Mouse (Mus musculus) lung, adult 2 months (tissue): Measurements from ENCODE around the gene Mcidas. TPM values are rescaled to one million over a fixed set of nuclear protein-coding genes. Genes with fewer than 3 reads are reported as not detected.

Source experiments
- DNase-seq: peaks from one replicate; pipeline ENCODE4 v3.0.0; 2022
- H3K4me1 ChIP-seq: fragments of 200-500 bp; 2 replicates; pipeline ENCODE4 v1.6.1; 2011; ENCODE audit warnings: low read length; ENCODE audit not compliant: control insufficient read depth, insufficient read depth
- H3K4me3 ChIP-seq: fragments of 200-500 bp; replicated peaks from 2 replicates; pipeline ENCODE3; 2011; ENCODE audit warnings: low read depth, mild to moderate bottlenecking, control low read depth, low read length; ENCODE audit errors: extremely low read depth
- CTCF ChIP-seq: fragments of 200-500 bp; IDR thresholded peaks from 2 replicates; pipeline ENCODE4 v1.5.1; 2011; ENCODE audit warnings: mild to moderate bottlenecking, low read length, control low read depth; ENCODE audit not compliant: insufficient read depth
- POLR2A ChIP-seq: fragments of 200-500 bp; IDR thresholded peaks from 2 replicates; pipeline ENCODE4 v1.6.1; 2011; ENCODE audit warnings: low read depth, mild to moderate bottlenecking, control low read depth, low read length, borderline replicate concordance; ENCODE audit errors: extremely low read depth
- WGBS: fragments of 180-500 bp; shearing (Covaris S2); methylation state at CpG from one replicate; pipeline ENCODE4 v1.1.7; 2018; 5-methylcytosine and 5-hydroxymethylcytosine counted together
- polyA plus RNA-seq: library from polyadenylated mRNA; depleted of rRNA; stranded (reverse); fragments of >200 nt; gene quantifications from 2 replicates; pipeline ENCODE4 v1.2.3, GENCODE M21; 2012

Mcidas gene
- polyA plus RNA-seq, 1 experiment: 0.47 TPM

DNA sequence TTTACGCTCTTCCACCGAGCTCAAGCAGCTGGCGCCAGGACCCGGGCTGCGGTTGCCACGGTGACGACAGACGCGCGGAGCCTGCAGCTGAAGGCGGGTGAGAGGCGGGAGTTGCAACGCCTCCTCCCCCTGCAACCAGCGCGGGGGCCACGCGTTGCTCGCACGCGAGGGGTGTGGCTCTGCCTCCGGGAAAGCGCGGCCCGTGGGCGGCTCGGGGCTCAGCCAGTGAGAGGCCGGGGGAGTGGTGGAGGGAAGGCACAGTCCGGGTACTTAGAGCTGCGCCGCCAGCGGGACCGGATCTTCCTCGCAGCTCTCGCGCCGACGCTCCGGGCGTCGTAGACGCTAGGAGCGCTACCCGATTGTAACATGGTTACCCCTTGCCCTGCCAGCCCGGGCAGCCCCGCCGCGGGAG is 6.1 kb upstream of the Mcidas start, which contains the start of gene Ccno:
Gene Ccno, plus strand, starts transcription at position 271 of the 412 bp plus-strand sequence.
- under 1% methylated on average over 47 of the region's 47 CpGs for WGBS
- TF ChIP-seq POLR2A (peak; percentile 82; the same call in 1 of the 2 replicates), CTCF (no peak)
- DNase-seq: peak; percentile 90
- H3K4me1 ChIP-seq: peaks cover 13% of the 10 kb centered on the region
- peak within 1 kb of the TSS; percentile 57 for H3K4me3 ChIP-seq

DNA sequence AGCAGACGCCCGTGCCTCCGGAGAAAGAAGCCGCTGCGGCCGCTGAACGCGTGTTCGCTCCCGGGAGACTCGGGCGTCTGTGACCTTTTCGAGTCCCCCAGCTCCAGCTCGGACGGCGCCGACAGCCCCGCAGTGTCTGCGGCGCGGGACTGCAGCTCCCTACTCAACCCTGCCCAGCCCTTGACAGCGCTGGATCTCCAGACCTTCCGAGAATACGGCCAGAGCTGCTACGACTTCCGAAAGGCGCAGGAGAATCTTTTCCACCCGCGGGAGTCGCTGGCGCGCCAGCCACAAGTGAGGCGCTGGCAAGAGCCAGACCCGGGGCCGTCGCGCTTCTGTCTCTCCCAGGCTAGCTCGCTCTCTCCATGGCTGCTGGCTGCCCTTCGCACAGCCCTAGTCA is 5.7 kb upstream of the Mcidas start:
- under 1% methylated on average over 39 of the region's 39 CpGs for WGBS
- peaks cover 13% of the 10 kb centered on the region for H3K4me1 ChIP-seq
- H3K4me3 ChIP-seq: peak overlapping the region; percentile 57
- no peak for DNase-seq
- TF ChIP-seq POLR2A: no peak
- TF ChIP-seq CTCF: no peak

DNA sequence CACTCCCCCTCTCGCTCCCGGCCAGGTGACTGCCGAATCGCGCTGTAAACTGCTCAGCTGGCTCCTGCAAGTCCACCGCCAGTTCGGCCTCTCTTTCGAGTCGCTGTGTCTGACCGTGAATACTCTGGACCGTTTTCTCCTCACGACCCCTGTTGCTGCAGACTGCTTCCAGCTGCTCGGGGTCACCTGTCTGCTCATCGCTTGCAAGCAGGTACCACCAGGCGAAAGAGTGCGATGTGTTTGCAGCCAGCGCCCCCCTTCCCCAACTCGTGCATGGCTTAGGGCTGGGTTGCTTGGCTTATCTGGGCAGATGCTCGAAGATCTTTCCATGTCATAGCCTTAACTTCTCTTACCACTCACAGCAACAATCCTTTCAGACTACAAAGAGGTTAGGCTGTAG is 4.8 kb upstream of the Mcidas start:
- TF ChIP-seq CTCF (no peak), POLR2A (no peak)
- no peak for DNase-seq
- Histone ChIP-seq H3K4me1 (peaks cover 15% of the 10 kb centered on the region), H3K4me3 (peak overlapping the region; percentile 42)
- WGBS: 2% methylated on average over 19 of the region's 19 CpGs

DNA sequence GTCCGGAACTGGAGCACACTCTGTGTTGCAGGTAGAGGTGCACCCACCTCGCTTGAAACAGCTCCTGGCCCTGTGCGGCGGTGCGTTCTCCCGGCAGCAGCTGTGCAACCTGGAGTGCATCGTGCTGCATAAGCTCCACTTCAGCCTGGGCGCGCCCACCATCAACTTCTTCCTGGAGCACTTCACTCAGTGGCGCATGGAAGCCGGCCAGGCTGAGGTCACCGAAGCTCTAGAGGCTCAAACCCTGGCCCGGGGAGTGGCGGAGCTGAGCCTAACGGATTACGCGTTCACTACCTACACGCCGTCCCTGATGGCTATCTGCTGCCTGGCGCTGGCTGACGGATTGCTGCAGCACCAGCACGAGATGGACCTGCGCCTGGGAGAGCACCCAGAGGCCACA is 4.1 kb upstream of the Mcidas start:
- DNase-seq: peak; percentile 46
- no peak overlapping the region for H3K4me3 ChIP-seq
- H3K4me1 ChIP-seq: peaks cover 17% of the 10 kb centered on the region
- WGBS: 2% methylated on average over 23 of the region's 23 CpGs
- no peak for TF ChIP-seq POLR2A
- TF ChIP-seq CTCF: no peak

DNA sequence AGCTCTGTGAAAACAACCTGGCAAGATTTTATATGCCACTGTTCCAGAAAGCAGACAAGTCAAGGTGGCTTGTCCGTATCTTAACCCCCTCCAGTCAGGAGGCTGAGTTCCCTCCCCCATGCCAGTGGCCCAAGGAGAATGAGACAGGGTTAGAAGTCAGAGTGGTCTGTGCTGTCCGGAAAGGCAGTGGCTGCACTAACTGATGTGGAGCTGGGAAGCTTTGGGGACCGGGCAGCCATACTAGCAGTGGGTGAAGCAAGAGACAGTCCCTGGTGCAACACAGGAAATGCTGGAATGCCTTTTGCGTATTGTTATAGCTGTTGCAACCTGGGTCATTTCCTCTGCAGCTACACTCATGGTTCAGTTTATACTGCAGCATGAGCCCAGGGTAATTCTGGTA is 3.3 kb upstream of the Mcidas start:
- DNase-seq: no peak
- Histone ChIP-seq H3K4me3 (no peak overlapping the region), H3K4me1 (peaks cover 17% of the 10 kb centered on the region)
- TF ChIP-seq CTCF (no peak), POLR2A (no peak)
- WGBS: 21% methylated on average over 4 of the region's 4 CpGs

DNA sequence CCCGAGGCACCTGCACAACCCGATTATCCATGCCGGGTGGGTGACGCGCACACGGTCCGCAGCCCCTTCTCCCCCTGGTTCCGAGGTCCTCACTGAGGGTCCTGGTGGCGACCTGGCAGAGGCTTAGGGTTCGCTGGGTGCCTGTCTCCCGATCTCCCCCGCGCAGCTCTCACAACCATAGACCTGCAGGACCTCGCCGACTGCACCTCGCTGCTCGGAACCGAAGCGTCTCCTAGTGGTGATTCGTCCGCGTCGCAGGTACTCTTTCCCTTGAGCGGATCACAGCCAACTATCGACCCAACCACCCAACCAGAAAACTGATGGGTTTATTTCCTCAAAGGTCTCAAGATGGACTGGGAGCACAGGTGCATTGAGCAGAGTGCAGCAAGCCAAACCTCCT is 546 bp downstream of the Mcidas start:
- no peak overlapping the region for H3K4me3 ChIP-seq
- TF ChIP-seq POLR2A (no peak), CTCF (peak; percentile 72)
- WGBS: 1% methylated on average over 25 of the region's 25 CpGs

DNA sequence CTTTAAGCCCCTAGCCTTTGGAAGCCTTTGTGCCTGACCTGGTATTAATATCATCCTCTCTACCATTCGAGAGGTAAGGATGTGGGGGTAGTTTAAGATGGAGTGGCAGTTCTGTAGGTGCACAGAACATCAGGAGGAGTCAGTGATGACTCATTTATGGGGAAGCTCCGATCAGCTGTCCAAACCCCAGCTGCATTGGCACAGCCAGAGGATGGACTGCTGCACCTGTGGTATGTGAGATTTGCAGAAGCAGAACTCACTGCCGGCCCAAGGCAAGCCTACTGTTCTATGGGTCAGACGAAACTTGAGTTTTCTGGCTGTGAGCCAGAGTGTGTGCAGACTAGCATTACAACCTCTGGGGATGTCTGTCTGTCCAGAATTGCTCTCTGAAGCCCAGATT is 2.8 kb downstream of the Mcidas start:
- WGBS: 42% methylated on average over 4 of the region's 4 CpGs
- no peak overlapping the region for H3K4me3 ChIP-seq
- 0 out of 2 replicates have a peak, but pooled peaks cover 4% of the 10 kb centered on the region for H3K4me1 ChIP-seq
- TF ChIP-seq CTCF: no peak
- TF ChIP-seq POLR2A: no peak
- no peak for DNase-seq

More for the DNA sequence above, 546 bp downstream of the Mcidas start:
- DNase-seq: peak; percentile 57
- H3K4me1 ChIP-seq: peaks cover 10% of the 10 kb centered on the region; the same call in 1 of the 2 replicates

DNA sequence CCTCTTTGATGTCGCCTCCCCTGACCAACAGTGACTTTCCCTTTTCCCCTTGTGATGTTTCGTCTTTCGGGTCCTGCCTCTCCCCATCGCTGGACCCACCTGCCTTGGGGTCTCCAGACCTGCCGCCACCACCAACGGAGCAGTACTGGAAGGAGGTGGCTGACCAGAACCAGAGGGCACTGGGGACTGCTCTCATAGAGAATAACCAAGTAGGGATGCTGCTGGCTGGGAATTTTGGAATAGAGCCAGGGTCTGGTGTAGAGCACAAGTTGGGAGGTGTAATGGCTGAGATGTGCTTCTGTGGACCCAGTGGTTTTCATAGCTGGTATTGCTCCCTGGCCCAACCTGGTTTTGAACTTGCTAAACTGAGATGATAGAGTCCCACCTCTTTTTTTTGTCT is 3.7 kb downstream of the Mcidas start:
- no peak for DNase-seq
- TF ChIP-seq POLR2A (no peak), CTCF (no peak)
- 0 out of 2 replicates have a peak, but pooled peaks cover 4% of the 10 kb centered on the region for H3K4me1 ChIP-seq
- WGBS: 76% methylated on average over 6 of the region's 6 CpGs
- H3K4me3 ChIP-seq: no peak overlapping the region

DNA sequence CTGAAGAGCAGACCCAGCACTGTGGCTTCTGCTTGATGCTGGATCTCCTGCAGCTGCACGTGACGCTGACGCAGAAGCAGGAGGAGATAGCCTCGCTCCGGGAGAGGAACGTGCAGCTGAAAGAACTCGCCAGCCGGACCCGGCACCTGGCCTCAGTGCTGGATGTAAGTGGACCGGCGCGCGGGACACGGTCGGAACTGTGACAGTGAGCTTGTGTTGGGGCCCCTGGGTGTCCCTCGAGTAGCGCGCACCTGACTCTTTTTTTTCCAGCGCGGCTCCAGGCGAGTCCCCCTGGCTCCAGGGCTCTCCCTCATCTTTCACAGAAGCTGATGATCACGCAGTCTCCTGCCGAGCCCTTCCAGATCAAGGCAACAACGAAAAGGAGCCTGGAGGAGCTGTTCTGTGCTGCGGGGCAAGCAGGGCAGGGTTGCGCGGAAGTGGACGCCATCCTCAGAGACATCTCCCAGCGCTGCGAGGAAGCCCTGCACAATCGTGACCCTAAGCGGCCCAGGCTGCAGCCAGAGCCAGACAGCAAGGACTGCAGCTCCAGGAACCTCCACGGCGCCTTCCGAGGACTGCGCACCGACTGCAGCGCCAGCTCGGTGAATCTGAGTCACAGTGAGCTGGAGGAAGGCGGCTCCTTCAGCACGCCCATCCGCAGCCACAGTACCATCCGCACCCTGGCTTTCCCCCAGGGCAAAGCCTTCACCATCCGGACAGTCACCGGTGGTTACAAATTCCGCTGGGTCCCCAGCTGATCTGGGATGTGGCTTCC is 5.0 kb downstream of the Mcidas start:
- under 1% methylated on average over 46 of the region's 46 CpGs for WGBS
- TF ChIP-seq POLR2A (peak; percentile 14; the same call in 1 of the 2 replicates), CTCF (no peak)
- H3K4me3 ChIP-seq: peak overlapping the region; percentile 0
- DNase-seq: peak; percentile 31
- 0 out of 2 replicates have a peak, but pooled peaks cover 4% of the 10 kb centered on the region for H3K4me1 ChIP-seq

DNA sequence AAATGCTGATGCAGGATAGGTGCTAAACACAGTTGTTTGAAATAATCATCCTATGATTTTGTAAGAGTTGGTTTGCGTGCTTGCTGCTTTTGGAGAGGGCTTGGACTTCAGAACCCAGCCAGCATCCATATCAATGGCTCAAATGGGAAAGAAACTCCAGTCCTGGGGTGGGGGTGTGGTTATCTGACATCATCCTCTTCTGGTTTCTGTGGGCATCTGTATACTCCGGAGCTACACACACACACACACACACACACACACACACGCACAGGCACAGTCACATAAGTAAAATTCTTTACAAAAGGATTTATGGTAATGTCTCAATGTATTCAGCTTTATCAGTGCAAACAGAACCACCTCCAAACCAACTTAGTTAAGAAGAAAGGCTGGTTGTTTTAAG is 6.4 kb downstream of the Mcidas start:
- DNase-seq: no peak
- WGBS: 69% methylated on average over 3 of the region's 3 CpGs
- Histone ChIP-seq H3K4me1 (no peaks in the 10 kb centered on the region), H3K4me3 (no peak overlapping the region)
- no peak for TF ChIP-seq POLR2A
- no peak for TF ChIP-seq CTCF
